Mouse (Mus musculus) CH12.LX (cell line): ENCODE data around the gene 2200002D01Rik.

ENCODE experiments used
- CHD2 ChIP-seq: IDR thresholded peaks from 2 replicates; pipeline ENCODE4 v1.6.1; 2011; ENCODE audit warnings: low read length, improper control_type of control experiment
- MAFK ChIP-seq: IDR thresholded peaks from 2 replicates; pipeline ENCODE4 v1.6.1; 2011; ENCODE audit warnings: low read length, improper control_type of control experiment; ENCODE audit not compliant: insufficient replicate concordance
- MAX ChIP-seq: IDR thresholded peaks from 2 replicates; pipeline ENCODE4 v1.6.1; 2011; ENCODE audit warnings: low read length, improper control_type of control experiment
- NRF1 ChIP-seq: IDR thresholded peaks from 2 replicates; pipeline ENCODE4 v1.6.1; 2014; ENCODE audit warnings: low read depth, mild to moderate bottlenecking, inconsistent platforms, low read length, improper control_type of control experiment, moderate library complexity
- POLR2AphosphoS2 ChIP-seq: IDR thresholded peaks from 2 replicates; pipeline ENCODE4 v1.6.1; 2011; ENCODE audit warnings: low read depth, low read length, improper control_type of control experiment
- ZMIZ1 ChIP-seq: IDR thresholded peaks from 2 replicates; pipeline ENCODE4 v1.6.1; 2012; ENCODE audit warnings: low read depth, mild to moderate bottlenecking, inconsistent platforms, low read length, improper control_type of control experiment

- no peak for TF ChIP-seq MAX
- no peak for TF ChIP-seq MAFK
- TF ChIP-seq ZMIZ1, result no peak
- no peak for TF ChIP-seq CHD2
- no peak for TF ChIP-seq NRF1
- no peak for TF ChIP-seq POLR2AphosphoS2
Observed at GRCm38 (mm10) chr7:29246015-29246414, 2.3 kb downstream of the 2200002D01Rik start.
